ENCODE assay signal across 9 mouse cellular contexts in genomic region chr7:73579072-73579731, GRCm38 (mm10). TPM values are rescaled to one million over a fixed set of nuclear protein-coding genes. Genes with fewer than 3 reads are reported as not detected.
A peak's percentile ranks its signal among the peaks of the same experiment; 100 is the strongest.
DNase-seq lines count a peak whose midpoint lies in the region; ATAC-seq and TF ChIP-seq lines count a peak whose summit lies in the region.
"Had no signal": no experiment of that assay in that cellular context is flagged by ENCODE, and none has a peak within 500 bp of the region (broad histone marks: within the 10 kb centered on the region; RNA-seq: fewer than 3 reads in every experiment).

No protein-coding gene starts in this region.

- peak; percentile 26; the same call in 1 of the 2 replicates for ATAC-seq in kidney, embryonic 14.5 days (ENCODE audit: low FRiP score, low TSS enrichment)
- peak; percentile 63 for ATAC-seq in liver, postnatal 0 days

- H3K4me2 ChIP-seq in kidney, embryonic 14.5 days (replicated peaks; ENCODE audit: low read depth, low read length), result no peak overlapping the region
- H3K4me2 ChIP-seq in liver, postnatal 0 days (ENCODE audit: low read depth, low read length), result no peak overlapping the region
- H3K4me2 ChIP-seq: embryonic facial prominence, embryonic 15.5 days had no signal

- no peak for DNase-seq in kidney, adult 11 months
- peak; percentile 51 for DNase-seq in 416B (ENCODE audit: low read depth)
- peak; percentile 72 for DNase-seq in NIH3T3 (ENCODE audit: low read depth)
- no peak for DNase-seq in liver, postnatal 0 days
- DNase-seq in left cerebral cortex, postnatal 10 days (ENCODE audit: extremely low spot score in 1 of 2, low spot score in 2 of 2), result no peak
- DNase-seq in ovary, postnatal 10 days (ENCODE audit: low spot score), result no peak
- DNase-seq: gastrocnemius, postnatal 36 days had no signal

- no peaks in the 10 kb centered on the region for H3K27me3 ChIP-seq in kidney, embryonic 14.5 days (ENCODE audit: control insufficient read depth, insufficient read depth, low read length)
- no peaks in the 10 kb centered on the region for H3K27me3 ChIP-seq in liver, postnatal 0 days (ENCODE audit: insufficient read depth, low read length)
- H3K27me3 ChIP-seq: embryonic facial prominence, embryonic 15.5 days had no signal

- H3K27ac ChIP-seq in kidney, embryonic 14.5 days (ENCODE audit: low read depth, low read length), result no peak overlapping the region
- peak overlapping the region; percentile 78 for H3K27ac ChIP-seq in liver, postnatal 0 days (ENCODE audit: low read depth)
- H3K27ac ChIP-seq: embryonic facial prominence, embryonic 15.5 days had no signal

- WGBS in kidney, embryonic 14.5 days, result 50% methylated on average over 8 of the region's 8 CpGs
- WGBS in liver, postnatal 0 days (ENCODE audit: insufficient replicate concordance), result 58% methylated on average over 8 of the region's 8 CpGs

- H3K4me3 ChIP-seq in kidney, embryonic 14.5 days (ENCODE audit: low read length), result no peak overlapping the region
- H3K4me3 ChIP-seq in liver, postnatal 0 days (ENCODE audit: low read depth, low read length), result no peak overlapping the region
- H3K4me3 ChIP-seq: embryonic facial prominence, embryonic 15.5 days had no signal

- H3K4me1 ChIP-seq in kidney, embryonic 14.5 days (ENCODE audit: control insufficient read depth, insufficient read depth, low read length), result peaks cover 4% of the 10 kb centered on the region; the same call in 1 of the 2 replicates
- peaks cover 21% of the 10 kb centered on the region for H3K4me1 ChIP-seq in liver, postnatal 0 days (ENCODE audit: insufficient read depth)

- TF ChIP-seq EP300 in liver, postnatal 0 days (IDR thresholded peaks at IDR 0.05; ENCODE audit: low read depth), result no peak

- TF ChIP-seq CTCF in liver, postnatal 0 days (IDR thresholded peaks at IDR 0.05; ENCODE audit: low read depth), result no peak

- no peaks in the 10 kb centered on the region for H3K9me3 ChIP-seq in kidney, embryonic 14.5 days (ENCODE audit: control insufficient read depth, low read length)
- no peaks in the 10 kb centered on the region for H3K9me3 ChIP-seq in liver, postnatal 0 days (ENCODE audit: low read length)
- H3K9me3 ChIP-seq: embryonic facial prominence, embryonic 15.5 days had no signal

- no peak overlapping the region for H3K9ac ChIP-seq in kidney, embryonic 14.5 days (ENCODE audit: low read depth, low read length)
- H3K9ac ChIP-seq in liver, postnatal 0 days (replicated peaks), result no peak overlapping the region
- H3K9ac ChIP-seq: embryonic facial prominence, embryonic 15.5 days had no signal

- intact Hi-C loops in left cerebral cortex, postnatal 10 days (cut with DNase I), result no loop called here

- no peaks in the 10 kb centered on the region for H3K36me3 ChIP-seq in kidney, embryonic 14.5 days (ENCODE audit: control insufficient read depth, insufficient read depth, low read length)
- no peaks in the 10 kb centered on the region for H3K36me3 ChIP-seq in liver, postnatal 0 days (replicated peaks; ENCODE audit: insufficient read depth, low read length)
- H3K36me3 ChIP-seq: embryonic facial prominence, embryonic 15.5 days had no signal

RNA-seq across cellular contexts. Expression of gene Chd2, which starts 37.6 kb away (rescaled TPM):
- 43.7 and 70.9 TPM in 2 replicates for polyA plus RNA-seq in kidney, embryonic 14.5 days (2014; fragmentation: Nextera tagmentation; extraction: Ambion mirVana)
- polyA plus RNA-seq in liver, postnatal 0 days (2015; fragmentation: Nextera tagmentation; extraction: Ambion mirVana), result 14.1 and 17.2 TPM in 2 replicates
- total RNA-seq in left cerebral cortex, postnatal 10 days (2021), result 10 to 100 TPM; 42.9 to 52.4 TPM

Comparison
In these comparisons a context has a peak if more than half of its experiments do, and no peak if none do; other contexts are left out.
1. DNase-seq: peak in 416B (single experiment) and NIH3T3 (single experiment); none in kidney, adult 11 months (single experiment), liver, postnatal 0 days (single experiment), left cerebral cortex, postnatal 10 days (0 of 2) and ovary, postnatal 10 days (single experiment).